Mouse (Mus musculus) midbrain, embryonic 15.5 days (tissue): ENCODE results near the gene Tmem190. TPM values are rescaled to one million over a fixed set of nuclear protein-coding genes. Genes with fewer than 3 reads are reported as not detected.
"Not testable (repeated sequence)": the region's sequence is repeated elsewhere in the genome, so short reads cannot be mapped to it uniquely, and the experiment has no call there.

ENCODE experiments used
- ATAC-seq: fragments of 200-750 bp; cut with Nextera tagmentation; replicated peaks from 2 replicates; pipeline ENCODE4 v1.8.0; 2017; ENCODE audit warnings: moderate TSS enrichment
- H3K27ac ChIP-seq: fragments of 300-500 bp; sonication (generic); 2 replicates; pipeline ENCODE4 v1.5.1; 2015; ENCODE audit warnings: mild to moderate bottlenecking, inconsistent platforms
- H3K27me3 ChIP-seq: fragments of 300-500 bp; sonication (generic); replicated peaks from 2 replicates; pipeline ENCODE4 v1.6.1; 2015; ENCODE audit warnings: inconsistent platforms
- H3K36me3 ChIP-seq: fragments of 300-500 bp; sonication (generic); replicated peaks from 2 replicates; pipeline ENCODE4 v1.6.1; 2015; ENCODE audit warnings: inconsistent platforms
- H3K4me1 ChIP-seq: fragments of 300-500 bp; sonication (generic); 2 replicates; pipeline ENCODE4 v1.6.1; 2015; ENCODE audit warnings: inconsistent platforms
- H3K4me2 ChIP-seq: fragments of 300-500 bp; sonication (generic); 2 replicates; pipeline ENCODE4 v1.6.1; 2015; ENCODE audit warnings: inconsistent platforms, mild to moderate bottlenecking, moderate library complexity
- H3K4me3 ChIP-seq: fragments of 300-500 bp; sonication (generic); 2 replicates; pipeline ENCODE4 v1.5.1; 2015; ENCODE audit warnings: mild to moderate bottlenecking, inconsistent platforms
- H3K9ac ChIP-seq: fragments of 300-500 bp; sonication (generic); 2 replicates; pipeline ENCODE4 v1.6.1; 2015; ENCODE audit warnings: mild to moderate bottlenecking, inconsistent platforms
- H3K9me3 ChIP-seq: fragments of 300-500 bp; sonication (generic); 2 replicates; pipeline ENCODE4 v1.6.1; 2016; ENCODE audit warnings: inconsistent platforms
- WGBS: fragments of 180-500 bp; shearing (Covaris S2); methylation state at CpG from one replicate; pipeline ENCODE4 v1.1.7; 2015; ENCODE audit warnings: mixed read lengths; 5-methylcytosine and 5-hydroxymethylcytosine counted together
- polyA plus RNA-seq: library from polyadenylated mRNA; unstranded; fragments of >200 nt; fragmentation: Nextera tagmentation; extraction: Ambion mirVana; gene quantifications from 2 replicates; pipeline ENCODE4 v1.2.1, GENCODE M21; 2015

Tmem190 gene
- polyA plus RNA-seq, 1 experiment from 2014 or later: not detected

- no peak overlapping the region for H3K4me2 ChIP-seq
- peaks cover 24% of the 10 kb centered on the region for H3K36me3 ChIP-seq
- H3K9me3 ChIP-seq: no peaks in the 10 kb centered on the region
- WGBS: 74% methylated on average over 7 of the region's 7 CpGs
- no peak for ATAC-seq
- no peak overlapping the region for H3K9ac ChIP-seq
- no peak overlapping the region for H3K4me3 ChIP-seq
- H3K4me1 ChIP-seq: peaks cover 15% of the 10 kb centered on the region
- 0 out of 2 replicates have a peak overlapping the region, but pooled peaks have one; percentile 21 for H3K27ac ChIP-seq
- no peaks in the 10 kb centered on the region for H3K27me3 ChIP-seq
These were observed 13.2 kb downstream of the Tmem190 start for GRCm38 (mm10) chr7:4795767-4796433.

GRCm38 (mm10) chr7:4802247-4802646 is 19.5 kb downstream of the Tmem190 start:
- H3K4me1 ChIP-seq: no peaks in the 10 kb centered on the region
- H3K4me3 ChIP-seq: no peak overlapping the region
- no peaks in the 10 kb centered on the region for H3K9me3 ChIP-seq

GRCm38 (mm10) chr7:4806716-4807115 is 24.0 kb downstream of the Tmem190 start:
- no peak overlapping the region for H3K9ac ChIP-seq
- no peaks in the 10 kb centered on the region for H3K9me3 ChIP-seq
- H3K27ac ChIP-seq: no peak overlapping the region
- no peak for ATAC-seq
- WGBS: 90% methylated on average over 7 of the region's 7 CpGs
- peaks cover 22% of the 10 kb centered on the region; the same call in 1 of the 2 replicates for H3K36me3 ChIP-seq
- peaks cover 27% of the 10 kb centered on the region for H3K4me1 ChIP-seq
- H3K4me3 ChIP-seq: no peak overlapping the region
- no peaks in the 10 kb centered on the region for H3K27me3 ChIP-seq
- H3K4me2 ChIP-seq: no peak overlapping the region

More at GRCm38 (mm10) chr7:4802247-4802646, 19.5 kb downstream of the Tmem190 start:
- Histone ChIP-seq H3K27me3 (no peaks in the 10 kb centered on the region), H3K27ac (no peak overlapping the region), H3K9ac (no peak overlapping the region), H3K4me2 (no peak overlapping the region), H3K36me3 (peaks cover 12% of the 10 kb centered on the region)
- no peak for ATAC-seq

DNA sequence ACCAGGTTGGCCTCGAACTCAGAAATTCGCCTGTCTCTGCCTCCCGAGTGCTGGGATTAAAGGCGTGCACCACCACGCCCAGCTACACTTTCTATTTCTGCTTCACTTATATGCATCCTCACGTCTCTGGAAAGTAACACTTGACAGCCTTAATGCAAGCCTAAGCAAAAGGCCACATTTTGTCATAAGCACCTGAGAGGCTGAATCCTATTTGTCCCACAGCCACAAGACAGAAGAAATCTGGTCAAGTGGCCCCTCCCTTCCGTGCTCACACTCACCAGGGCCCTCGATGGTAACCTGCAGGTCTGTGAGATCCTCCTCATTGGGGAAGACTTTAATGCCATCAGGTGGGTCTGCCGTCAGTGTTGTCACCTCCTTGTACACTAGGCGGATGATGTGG is 28.4 kb downstream of the Tmem190 start:
- not testable (repeated sequence) for H3K27me3 ChIP-seq, ATAC-seq, H3K27ac ChIP-seq, H3K9me3 ChIP-seq
- Histone ChIP-seq H3K4me3 (peak overlapping the region; percentile 90), H3K36me3 (peaks cover 22% of the 10 kb centered on the region; the same call in 1 of the 2 replicates), H3K9ac (peak overlapping the region; percentile 89), H3K4me1 (peaks cover 34% of the 10 kb centered on the region), H3K4me2 (peak overlapping the region; percentile 63)
- 34% methylated on average over 10 of the region's 10 CpGs for WGBS

GRCm38 (mm10) chr7:4811842-4812302 is 29.1 kb downstream of the Tmem190 start:
- H3K27me3 ChIP-seq: no peaks in the 10 kb centered on the region
- ATAC-seq: no peak
- peak overlapping the region; percentile 63 for H3K4me2 ChIP-seq
- under 1% methylated on average over 34 of the region's 36 CpGs for WGBS
- H3K4me3 ChIP-seq: peak overlapping the region; percentile 90
- H3K9me3 ChIP-seq: no peaks in the 10 kb centered on the region
- peaks cover 34% of the 10 kb centered on the region for H3K4me1 ChIP-seq
- H3K36me3 ChIP-seq: peaks cover 21% of the 10 kb centered on the region; the same call in 1 of the 2 replicates
- peak overlapping the region; percentile 89 for H3K9ac ChIP-seq
- H3K27ac ChIP-seq: peak overlapping the region; percentile 96

DNA sequence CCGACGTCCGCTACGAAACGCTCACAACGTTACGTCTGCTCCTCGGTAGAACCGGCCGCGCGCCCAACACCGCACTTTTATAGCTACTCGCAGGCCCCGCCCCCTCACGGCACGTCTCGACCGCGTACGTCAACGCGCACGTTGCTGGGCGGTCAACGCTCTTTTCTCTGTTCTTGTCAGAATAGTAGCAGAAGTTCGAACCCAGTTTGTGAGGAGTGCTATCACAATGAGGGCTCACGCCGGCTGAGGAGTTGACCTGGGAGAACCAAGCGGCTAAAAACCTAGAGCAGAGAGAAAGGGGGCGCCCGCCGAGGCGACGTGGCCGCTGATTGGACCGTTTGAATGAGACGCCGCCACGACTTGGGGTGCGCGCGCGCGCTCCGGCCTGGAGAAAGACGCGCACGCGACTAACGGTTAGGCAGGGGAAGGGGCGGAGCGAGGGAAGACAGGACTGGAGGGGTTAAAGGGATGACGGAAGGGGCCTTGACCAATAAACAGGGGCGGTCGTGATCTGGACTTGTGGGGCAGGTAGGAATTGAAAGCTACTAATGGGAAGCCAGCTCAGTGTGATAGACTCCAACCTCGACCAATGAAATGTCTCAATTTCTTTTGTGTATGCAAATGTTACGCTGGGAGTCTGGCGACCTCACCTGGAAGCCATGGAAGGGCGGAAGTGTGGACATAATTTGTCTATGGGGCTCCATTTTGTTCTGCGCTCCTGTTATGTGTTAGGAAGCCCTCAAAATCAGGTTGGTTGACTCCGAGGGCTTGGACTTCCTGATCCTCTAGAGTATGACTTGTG is 29.8 kb downstream of the Tmem190 start, which contains the start of gene Ube2s:
Gene Ube2s (minus strand): TSS at position 288 of the 802 bp plus-strand sequence.
- WGBS: under 1% methylated on average over 62 of the region's 62 CpGs

DNA sequence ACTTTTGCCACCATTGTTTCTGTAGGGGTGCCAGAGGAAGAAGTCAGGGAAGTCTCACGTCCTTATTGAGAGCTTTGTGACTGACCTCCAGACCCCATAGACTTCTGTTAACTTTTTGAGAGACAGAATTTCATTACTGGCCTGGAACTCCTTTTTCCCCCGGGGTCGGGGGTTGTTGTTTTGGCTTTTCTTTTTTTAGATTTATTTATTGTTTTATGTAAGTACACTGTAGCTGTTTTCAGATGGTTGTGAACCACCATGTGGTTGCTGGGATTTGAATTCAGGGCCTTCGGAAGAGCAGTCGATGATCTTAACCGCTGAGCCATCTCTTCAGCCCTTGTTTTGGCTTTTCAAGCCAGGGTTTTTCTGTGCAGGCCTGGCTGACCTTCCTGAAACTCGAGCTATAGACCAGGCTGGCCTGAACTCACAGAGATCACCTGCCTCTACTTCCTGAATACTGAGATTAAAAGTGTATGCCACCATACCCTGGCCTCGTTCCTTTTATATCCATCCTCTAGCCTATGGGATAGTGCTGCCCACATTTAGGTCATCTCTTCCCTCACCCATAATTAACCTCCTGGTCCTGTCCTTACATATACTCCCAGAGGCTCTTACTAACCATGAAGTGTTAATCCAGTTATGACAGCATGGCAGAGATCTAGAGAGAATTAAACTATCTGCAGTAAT is 30.5 kb downstream of the Tmem190 start:
- no peak for ATAC-seq
- H3K9ac ChIP-seq: peak overlapping the region; percentile 30
- H3K27ac ChIP-seq: peak overlapping the region; percentile 84
- peak overlapping the region; percentile 90 for H3K4me3 ChIP-seq
- peaks cover 13% of the 10 kb centered on the region; the same call in 1 of the 2 replicates for H3K36me3 ChIP-seq
- peak overlapping the region; percentile 63 for H3K4me2 ChIP-seq
- H3K4me1 ChIP-seq: peaks cover 34% of the 10 kb centered on the region
- WGBS: 29% methylated on average over 8 of the region's 8 CpGs
- H3K27me3 ChIP-seq: no peaks in the 10 kb centered on the region
- H3K9me3 ChIP-seq: no peaks in the 10 kb centered on the region

More for the DNA sequence above, 29.8 kb downstream of the Tmem190 start, which contains the start of gene Ube2s:
- peak within 1 kb of the TSS; percentile 89 for H3K9ac ChIP-seq
- H3K4me1 ChIP-seq: peaks cover 34% of the 10 kb centered on the region
- peak; percentile 99 for ATAC-seq
- H3K27ac ChIP-seq: peak within 1 kb of the TSS; percentile 96
- peak within 1 kb of the TSS; percentile 63 for H3K4me2 ChIP-seq
- no peaks in the 10 kb centered on the region for H3K9me3 ChIP-seq
- peaks cover 16% of the 10 kb centered on the region; the same call in 1 of the 2 replicates for H3K36me3 ChIP-seq
- peak within 1 kb of the TSS; percentile 90 for H3K4me3 ChIP-seq
- no peaks in the 10 kb centered on the region for H3K27me3 ChIP-seq

DNA sequence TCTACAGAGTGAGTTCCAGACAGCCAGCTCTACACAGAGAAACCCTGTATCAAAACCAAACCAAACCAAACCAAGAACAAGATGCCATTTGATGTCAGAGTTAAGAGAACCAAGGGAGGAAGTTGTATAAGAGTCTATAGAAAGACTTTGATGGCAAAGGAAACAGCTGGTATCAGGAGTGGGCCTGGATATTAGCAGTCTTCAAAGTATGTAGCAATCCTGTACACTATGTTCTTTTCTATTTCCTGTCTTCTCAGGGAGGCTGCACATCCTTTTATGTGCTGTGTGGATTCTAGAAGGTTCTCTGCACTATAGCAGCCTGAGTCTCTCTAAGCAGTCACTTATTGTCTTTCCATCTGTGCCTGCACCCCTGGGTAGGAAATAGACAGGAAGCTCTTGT is 33.8 kb downstream of the Tmem190 start:
- no peaks in the 10 kb centered on the region for H3K27me3 ChIP-seq

DNA sequence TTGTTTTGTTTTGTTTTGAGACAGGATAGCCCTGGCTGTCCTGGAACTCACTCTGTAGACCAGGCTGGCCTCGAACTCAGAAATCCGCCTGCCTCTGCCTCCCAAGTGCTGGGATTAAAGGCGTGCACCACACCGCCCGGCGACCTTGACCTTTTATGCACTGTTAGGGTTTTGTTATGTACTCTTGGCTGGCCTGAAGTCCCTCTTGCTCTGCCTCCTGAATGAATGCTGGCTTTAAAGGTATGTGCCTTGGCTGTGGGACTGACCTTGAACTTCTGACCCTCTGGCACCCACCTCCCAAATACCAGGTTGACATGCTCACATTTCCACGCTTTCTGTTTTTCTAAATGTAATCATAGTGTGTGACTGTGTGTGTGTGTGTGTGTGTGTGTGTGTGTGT is 38.2 kb downstream of the Tmem190 start:
- not testable (repeated sequence) for H3K27me3 ChIP-seq, H3K4me1 ChIP-seq, ATAC-seq, H3K27ac ChIP-seq, H3K9me3 ChIP-seq, H3K36me3 ChIP-seq, H3K4me3 ChIP-seq, H3K9ac ChIP-seq, H3K4me2 ChIP-seq
- WGBS: 93% methylated on average over 7 of the region's 7 CpGs

More for the DNA sequence above, 33.8 kb downstream of the Tmem190 start:
- Histone ChIP-seq H3K9me3 (no peaks in the 10 kb centered on the region), H3K4me2 (no peak overlapping the region), H3K36me3 (no peaks in the 10 kb centered on the region), H3K9ac (no peak overlapping the region), H3K4me1 (peaks cover 7% of the 10 kb centered on the region), H3K4me3 (no peak overlapping the region), H3K27ac (no peak overlapping the region)
- ATAC-seq: no peak

GRCm38 (mm10) chr7:4821690-4822089 is 39.0 kb downstream of the Tmem190 start:
- no peaks in the 10 kb centered on the region for H3K36me3 ChIP-seq
- no peak overlapping the region for H3K9ac ChIP-seq
- H3K9me3 ChIP-seq: no peaks in the 10 kb centered on the region
- ATAC-seq: no peak
- no peak overlapping the region for H3K27ac ChIP-seq
- no peak overlapping the region for H3K4me2 ChIP-seq
- WGBS: 75% methylated on average over 4 of the region's 4 CpGs
- H3K4me1 ChIP-seq: no peaks in the 10 kb centered on the region
- no peak overlapping the region for H3K4me3 ChIP-seq
- no peaks in the 10 kb centered on the region for H3K27me3 ChIP-seq

DNA sequence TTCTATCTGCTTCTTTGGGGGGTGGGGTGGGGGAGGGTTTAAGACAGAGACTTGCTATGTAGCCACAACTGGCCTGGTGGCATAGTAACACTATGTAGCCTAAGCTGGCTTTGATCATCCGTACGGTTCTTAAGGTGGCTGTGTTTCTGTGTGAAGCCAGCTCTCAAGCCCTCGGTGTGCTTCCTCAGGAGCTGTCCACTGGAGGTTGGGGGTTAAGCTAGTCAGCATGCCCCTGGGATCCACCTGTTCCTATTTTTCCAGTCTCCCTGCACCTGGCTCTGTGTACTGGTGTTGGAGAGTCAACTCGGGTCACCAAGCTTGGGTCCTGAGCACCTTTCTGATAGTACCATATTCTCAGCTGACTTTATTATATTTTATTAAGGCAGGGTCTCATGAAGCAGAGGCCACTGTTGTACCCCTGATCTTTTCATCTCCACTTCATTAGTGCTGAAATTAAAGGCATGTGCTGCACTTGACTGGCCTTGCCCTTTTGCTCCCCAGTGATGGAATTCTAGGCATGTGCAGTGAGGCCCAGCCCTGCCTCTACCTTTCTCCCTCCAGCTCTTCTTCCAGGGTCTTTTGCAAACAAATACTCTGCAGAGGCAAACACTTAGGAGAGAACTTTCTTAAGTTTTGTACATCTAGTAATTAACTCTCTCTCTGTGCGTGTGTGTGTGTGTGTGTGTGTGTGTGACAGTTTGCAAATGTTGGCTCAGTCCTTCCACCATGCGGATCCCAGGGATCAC is 39.6 kb downstream of the Tmem190 start:
- 76% methylated on average over 6 of the region's 6 CpGs for WGBS
- Histone ChIP-seq H3K4me2 (no peak overlapping the region), H3K4me1 (no peaks in the 10 kb centered on the region), H3K4me3 (no peak overlapping the region), H3K27me3 (no peaks in the 10 kb centered on the region), H3K36me3 (no peaks in the 10 kb centered on the region; the same call in 1 of the 2 replicates), H3K27ac (no peak overlapping the region), H3K9me3 (no peaks in the 10 kb centered on the region), H3K9ac (no peak overlapping the region)
- ATAC-seq: no peak
